Mouse (Mus musculus): ENCODE data around the gene Rgs10. TPM values are rescaled to one million over a fixed set of nuclear protein-coding genes. Genes with fewer than 3 reads are reported as not detected.

The Rgs10 gene
- polyA plus RNA-seq, 1 experiment from 2014 or later, result 56.7 TPM

DNA sequence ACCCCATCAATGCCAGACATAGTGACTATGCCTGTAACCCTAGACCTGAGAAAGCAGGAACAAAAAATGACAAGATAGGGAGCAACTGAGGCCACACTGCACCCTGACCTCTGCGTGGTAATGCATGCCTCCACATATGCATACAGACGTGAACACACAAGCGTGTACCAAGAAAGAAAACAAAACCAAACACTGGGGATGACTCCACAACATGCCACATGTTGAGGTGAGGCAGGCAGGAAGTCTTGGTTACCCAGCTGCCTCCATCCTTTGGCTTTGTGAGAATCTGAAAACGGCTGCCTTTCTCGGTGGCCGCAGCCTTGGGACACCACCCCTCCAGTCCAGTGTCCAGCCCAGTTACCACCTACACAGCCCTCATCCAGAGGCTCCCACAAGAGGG is 49.7 kb downstream of the Rgs10 start:
- no peak overlapping the region for H3K27ac ChIP-seq
- DNase-seq (ENCODE audit: low spot score) (no peak), ATAC-seq (ENCODE audit: low FRiP score) (no peak)
- H3K9me3 ChIP-seq (ENCODE audit: control insufficient read depth, low read length), result no peaks in the 10 kb centered on the region
- H3K27me3 ChIP-seq (ENCODE audit: control insufficient read depth, insufficient read depth, low read length), result no peaks in the 10 kb centered on the region
- H3K4me1 ChIP-seq (replicated peaks; ENCODE audit: control insufficient read depth, insufficient read depth, low read length), result 0 out of 2 replicates have a peak, but pooled peaks cover 3% of the 10 kb centered on the region
- H3K4me2 ChIP-seq (replicated peaks), result no peak overlapping the region
- no peak overlapping the region for H3K4me3 ChIP-seq (replicated peaks; ENCODE audit: low read length)
- 95% methylated on average over 6 of the region's 6 CpGs for WGBS
- no peaks in the 10 kb centered on the region for H3K36me3 ChIP-seq (replicated peaks; ENCODE audit: control insufficient read depth, insufficient read depth)
- H3K9ac ChIP-seq, result no peak overlapping the region

DNA sequence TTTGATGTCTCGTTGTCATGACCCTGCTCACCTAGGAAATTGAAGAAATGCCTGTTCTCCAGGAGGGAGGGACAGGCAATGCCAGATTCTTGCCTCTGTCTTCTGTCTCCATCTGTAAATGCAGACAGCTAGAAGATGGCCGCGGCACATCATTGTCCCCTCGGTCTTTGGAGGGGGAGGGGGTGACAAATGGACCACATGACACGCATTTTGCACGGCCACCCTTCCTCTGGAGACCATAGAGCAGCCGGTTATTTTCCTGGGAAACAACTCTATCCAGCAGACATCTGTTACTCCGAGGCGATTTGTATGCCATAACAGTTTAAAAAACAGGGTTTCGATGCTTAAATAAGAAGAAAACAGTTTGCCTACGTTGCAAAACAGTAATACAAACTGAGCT is 51.9 kb downstream of the Rgs10 start:
- no peaks in the 10 kb centered on the region for H3K36me3 ChIP-seq (replicated peaks; ENCODE audit: control insufficient read depth, insufficient read depth)
- H3K4me3 ChIP-seq (replicated peaks; ENCODE audit: low read length), result no peak overlapping the region
- H3K27ac ChIP-seq, result no peak overlapping the region
- 42% methylated on average over 11 of the region's 11 CpGs for WGBS
- H3K9me3 ChIP-seq (ENCODE audit: control insufficient read depth, low read length), result no peaks in the 10 kb centered on the region
- H3K27me3 ChIP-seq (ENCODE audit: control insufficient read depth, insufficient read depth, low read length), result no peaks in the 10 kb centered on the region
- ATAC-seq (ENCODE audit: low FRiP score) (no peak), DNase-seq (ENCODE audit: low spot score) (no peak)
- H3K4me1 ChIP-seq (replicated peaks; ENCODE audit: control insufficient read depth, insufficient read depth, low read length), result 0 out of 2 replicates have a peak, but pooled peaks cover 3% of the 10 kb centered on the region
- no peak overlapping the region for H3K4me2 ChIP-seq (replicated peaks)
- H3K9ac ChIP-seq, result no peak overlapping the region

DNA sequence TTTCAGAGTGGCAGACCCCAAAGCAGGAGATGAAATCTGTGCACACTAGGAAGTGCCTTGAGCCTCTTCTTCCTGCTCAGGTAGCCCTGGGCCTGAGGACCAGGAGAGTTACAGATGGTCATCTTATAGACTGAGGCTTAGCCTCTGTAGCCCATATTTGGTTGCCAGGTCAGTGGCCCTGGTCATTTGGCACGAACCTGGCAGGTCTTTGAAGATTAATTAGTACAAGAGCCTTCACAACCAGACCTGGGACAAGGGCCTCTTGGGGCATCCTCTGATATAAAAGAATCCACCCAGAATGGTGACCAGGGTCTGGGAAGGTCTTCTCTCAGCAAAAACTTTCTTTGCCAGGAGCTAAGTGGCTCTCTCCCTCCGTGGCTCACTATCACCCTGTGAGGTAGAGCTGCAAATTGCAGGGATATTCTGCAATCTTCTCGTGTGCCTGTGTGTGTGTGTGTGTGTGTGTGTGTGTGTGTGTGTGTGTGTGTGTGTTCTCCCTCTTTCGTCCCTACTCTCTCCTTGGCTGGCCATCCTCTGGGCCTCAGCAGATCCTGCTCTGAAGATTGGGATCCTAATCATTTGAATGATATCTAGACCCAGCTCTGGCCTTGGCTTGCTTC is 53.4 kb downstream of the Rgs10 start:
- WGBS, result 67% methylated on average over 4 of the region's 4 CpGs
- ATAC-seq (ENCODE audit: low FRiP score) (no peak), DNase-seq (ENCODE audit: low spot score) (no peak)
- H3K9ac ChIP-seq, result no peak overlapping the region
- H3K9me3 ChIP-seq (ENCODE audit: control insufficient read depth, low read length), result no peaks in the 10 kb centered on the region
- no peak overlapping the region for H3K4me2 ChIP-seq (replicated peaks)
- no peaks in the 10 kb centered on the region for H3K27me3 ChIP-seq (ENCODE audit: control insufficient read depth, insufficient read depth, low read length)
- H3K4me1 ChIP-seq (replicated peaks; ENCODE audit: control insufficient read depth, insufficient read depth, low read length), result 0 out of 2 replicates have a peak, but pooled peaks cover 3% of the 10 kb centered on the region
- H3K36me3 ChIP-seq (replicated peaks; ENCODE audit: control insufficient read depth, insufficient read depth), result no peaks in the 10 kb centered on the region
- no peak overlapping the region for H3K27ac ChIP-seq
- no peak overlapping the region for H3K4me3 ChIP-seq (replicated peaks; ENCODE audit: low read length)

DNA sequence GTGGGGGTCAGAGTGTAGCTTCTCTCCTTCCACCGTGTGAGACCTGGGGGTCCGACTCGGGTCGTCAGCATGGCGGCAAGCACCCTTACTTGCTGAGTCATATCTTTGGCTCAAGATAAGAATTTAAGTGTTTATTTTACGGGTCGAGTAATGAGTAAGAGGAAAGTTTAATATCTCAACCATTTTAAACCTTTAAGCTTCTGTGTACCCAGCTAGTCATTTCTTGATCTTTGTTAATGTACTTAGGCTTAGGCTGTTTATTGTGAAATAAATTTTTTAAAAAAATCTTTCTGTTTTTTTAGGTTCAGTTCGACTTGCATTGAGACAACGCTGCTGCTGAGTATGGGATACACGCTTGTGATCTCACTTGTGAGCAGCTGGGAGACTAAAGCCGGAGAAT is 54.0 kb downstream of the Rgs10 start:
- no peak for ATAC-seq (ENCODE audit: low FRiP score)
- WGBS, result 89% methylated on average over 11 of the region's 11 CpGs
- H3K36me3 ChIP-seq (replicated peaks; ENCODE audit: control insufficient read depth, insufficient read depth), result no peaks in the 10 kb centered on the region
- no peak overlapping the region for H3K4me3 ChIP-seq (replicated peaks; ENCODE audit: low read length)
- no peak overlapping the region for H3K4me2 ChIP-seq (replicated peaks)
- H3K27me3 ChIP-seq (ENCODE audit: control insufficient read depth, insufficient read depth, low read length), result no peaks in the 10 kb centered on the region
- no peaks in the 10 kb centered on the region for H3K9me3 ChIP-seq (ENCODE audit: control insufficient read depth, low read length)
- no peak for DNase-seq (ENCODE audit: low spot score)
- no peak overlapping the region for H3K9ac ChIP-seq
- no peak overlapping the region for H3K27ac ChIP-seq
- 0 out of 2 replicates have a peak, but pooled peaks cover 3% of the 10 kb centered on the region for H3K4me1 ChIP-seq (replicated peaks; ENCODE audit: control insufficient read depth, insufficient read depth, low read length)

DNA sequence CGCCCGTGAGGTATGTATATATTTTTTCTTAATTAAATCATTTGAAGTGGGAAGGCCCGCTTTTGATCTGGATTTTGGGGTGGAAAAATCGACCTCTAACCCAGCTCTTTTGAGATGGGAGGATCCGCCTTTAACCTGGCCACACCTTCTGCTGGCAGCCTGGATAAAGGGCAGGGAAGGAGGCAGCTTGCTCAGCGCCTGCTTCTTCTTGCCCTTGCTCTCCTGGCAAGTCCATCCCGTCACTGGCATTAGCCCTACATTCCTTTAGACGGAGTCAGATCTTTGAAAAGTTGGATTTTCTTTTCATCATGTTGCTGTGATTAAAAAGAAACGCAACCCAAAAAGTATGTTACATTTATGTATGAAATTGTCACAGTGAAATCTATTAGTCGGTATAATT is 54.8 kb downstream of the Rgs10 start:
- no peaks in the 10 kb centered on the region for H3K9me3 ChIP-seq (ENCODE audit: control insufficient read depth, low read length)
- no peak for ATAC-seq (ENCODE audit: low FRiP score)
- H3K27me3 ChIP-seq (ENCODE audit: control insufficient read depth, insufficient read depth, low read length), result no peaks in the 10 kb centered on the region
- H3K4me2 ChIP-seq (replicated peaks), result no peak overlapping the region
- 0 out of 2 replicates have a peak, but pooled peaks cover 3% of the 10 kb centered on the region for H3K4me1 ChIP-seq (replicated peaks; ENCODE audit: control insufficient read depth, insufficient read depth, low read length)
- no peak overlapping the region for H3K4me3 ChIP-seq (replicated peaks; ENCODE audit: low read length)
- H3K27ac ChIP-seq, result no peak overlapping the region
- 82% methylated on average over 10 of the region's 10 CpGs for WGBS
- no peak for DNase-seq (ENCODE audit: low spot score)
- H3K36me3 ChIP-seq (replicated peaks; ENCODE audit: control insufficient read depth, insufficient read depth), result no peaks in the 10 kb centered on the region
- no peak overlapping the region for H3K9ac ChIP-seq

DNA sequence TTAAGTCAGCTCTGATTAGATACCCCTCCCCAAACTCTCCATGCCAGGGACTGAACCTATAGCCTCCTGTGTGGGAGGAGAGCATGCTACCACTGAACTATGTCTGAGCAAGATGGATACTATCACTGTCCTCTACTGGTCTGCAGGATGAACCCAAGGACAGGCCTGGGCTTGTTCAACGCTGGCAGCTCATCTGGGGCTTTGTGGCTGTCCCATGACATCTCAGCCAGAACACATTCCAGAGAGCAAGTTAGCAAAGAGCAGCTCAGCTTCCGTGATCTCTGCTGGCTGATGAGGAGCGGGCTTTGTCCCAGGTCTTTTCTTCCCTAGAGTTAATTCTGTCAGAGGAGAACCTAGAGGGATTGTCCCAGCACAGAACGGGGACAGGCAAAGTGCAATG is 55.6 kb downstream of the Rgs10 start:
- 72% methylated on average over 4 of the region's 4 CpGs for WGBS
- H3K4me3 ChIP-seq (replicated peaks; ENCODE audit: low read length), result no peak overlapping the region
- H3K36me3 ChIP-seq (replicated peaks; ENCODE audit: control insufficient read depth, insufficient read depth), result no peaks in the 10 kb centered on the region
- H3K9ac ChIP-seq, result no peak overlapping the region
- H3K4me2 ChIP-seq (replicated peaks), result no peak overlapping the region
- H3K27ac ChIP-seq, result no peak overlapping the region
- DNase-seq (ENCODE audit: low spot score) (no peak), ATAC-seq (ENCODE audit: low FRiP score) (no peak)
- H3K4me1 ChIP-seq (replicated peaks; ENCODE audit: control insufficient read depth, insufficient read depth, low read length), result 0 out of 2 replicates have a peak, but pooled peaks cover 3% of the 10 kb centered on the region
- no peaks in the 10 kb centered on the region for H3K27me3 ChIP-seq (ENCODE audit: control insufficient read depth, insufficient read depth, low read length)
- H3K9me3 ChIP-seq (ENCODE audit: control insufficient read depth, low read length), result no peaks in the 10 kb centered on the region

DNA sequence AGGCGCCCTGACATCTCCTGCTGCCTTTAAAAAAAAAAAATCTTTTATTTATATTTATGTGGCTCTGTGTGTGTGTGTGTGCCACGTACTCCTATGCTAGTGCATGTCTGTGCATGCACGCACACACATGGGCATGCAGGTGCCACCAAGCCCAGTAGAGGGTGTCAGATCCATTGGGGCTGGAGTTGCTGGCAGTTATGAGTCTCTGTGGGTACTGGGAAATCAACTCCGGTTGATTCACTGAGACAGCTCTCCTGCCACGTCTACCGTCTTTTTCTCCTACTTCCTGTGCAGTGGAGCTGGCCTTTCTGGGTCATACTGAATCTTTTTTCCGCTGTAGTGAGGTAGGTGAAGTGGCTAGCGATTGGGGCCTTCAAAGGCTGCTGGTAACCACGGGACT is 58.8 kb downstream of the Rgs10 start:
- 86% methylated on average over 9 of the region's 9 CpGs for WGBS
- ATAC-seq (ENCODE audit: low FRiP score) (no peak), DNase-seq (ENCODE audit: low spot score) (no peak)
- no peaks in the 10 kb centered on the region for H3K4me1 ChIP-seq (replicated peaks; ENCODE audit: control insufficient read depth, insufficient read depth, low read length)
- H3K9ac ChIP-seq, result no peak overlapping the region
- no peak overlapping the region for H3K4me3 ChIP-seq (replicated peaks; ENCODE audit: low read length)
- H3K36me3 ChIP-seq (replicated peaks; ENCODE audit: control insufficient read depth, insufficient read depth), result no peaks in the 10 kb centered on the region
- no peak overlapping the region for H3K4me2 ChIP-seq (replicated peaks)
- H3K27me3 ChIP-seq (ENCODE audit: control insufficient read depth, insufficient read depth, low read length), result no peaks in the 10 kb centered on the region
- H3K27ac ChIP-seq, result no peak overlapping the region
- no peaks in the 10 kb centered on the region for H3K9me3 ChIP-seq (ENCODE audit: control insufficient read depth, low read length)

DNA sequence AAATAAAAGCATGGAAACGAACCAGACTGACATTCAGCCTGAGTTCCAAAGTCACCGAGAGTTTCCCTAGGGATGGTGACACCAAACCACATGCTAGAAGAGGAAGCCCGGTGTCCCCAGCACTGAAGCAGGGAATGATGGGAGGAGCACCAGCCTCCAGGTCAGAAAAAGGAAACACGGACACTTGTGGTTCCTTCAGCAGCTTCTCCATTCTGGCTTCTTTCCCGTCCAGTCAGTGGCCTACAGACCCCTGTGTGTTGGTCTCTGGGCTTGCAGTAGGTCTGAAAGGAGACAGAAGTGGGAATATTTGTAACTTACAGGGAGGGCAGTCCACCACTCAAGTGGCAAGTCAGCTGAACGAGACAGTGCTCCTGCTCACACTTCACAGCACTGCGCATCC is 59.4 kb downstream of the Rgs10 start:
- Histone ChIP-seq H3K9me3 (ENCODE audit: control insufficient read depth, low read length) (no peaks in the 10 kb centered on the region), H3K9ac (no peak overlapping the region), H3K36me3 (replicated peaks; ENCODE audit: control insufficient read depth, insufficient read depth) (no peaks in the 10 kb centered on the region), H3K27ac (no peak overlapping the region), H3K27me3 (ENCODE audit: control insufficient read depth, insufficient read depth, low read length) (no peaks in the 10 kb centered on the region), H3K4me3 (replicated peaks; ENCODE audit: low read length) (no peak overlapping the region), H3K4me2 (replicated peaks) (no peak overlapping the region), H3K4me1 (replicated peaks; ENCODE audit: control insufficient read depth, insufficient read depth, low read length) (no peaks in the 10 kb centered on the region)
- ATAC-seq (ENCODE audit: low FRiP score) (no peak), DNase-seq (ENCODE audit: low spot score) (no peak)
- 76% methylated on average over 7 of the region's 7 CpGs for WGBS

DNA sequence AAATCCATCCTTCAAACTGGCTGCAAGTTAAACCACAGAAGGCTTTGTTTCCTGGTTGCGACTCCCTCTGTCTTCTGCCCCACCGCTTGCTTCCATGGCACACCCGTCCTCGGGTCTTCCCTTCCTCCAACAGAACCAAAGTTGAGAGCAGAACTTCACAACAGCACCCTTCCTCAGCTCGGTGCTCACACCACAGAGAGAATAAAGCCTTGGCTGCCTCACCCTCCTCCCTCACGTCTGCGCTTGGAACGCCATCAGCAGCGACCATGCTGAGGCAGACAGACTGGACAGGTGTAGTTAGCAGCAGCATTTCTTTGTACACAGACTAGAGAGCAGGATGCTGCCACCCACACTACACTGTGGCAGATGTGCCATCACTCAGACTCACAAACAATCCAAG is 59.8 kb downstream of the Rgs10 start:
- ATAC-seq (ENCODE audit: low FRiP score) (no peak), DNase-seq (ENCODE audit: low spot score) (no peak)
- H3K9me3 ChIP-seq (ENCODE audit: control insufficient read depth, low read length), result no peaks in the 10 kb centered on the region
- H3K27me3 ChIP-seq (ENCODE audit: control insufficient read depth, insufficient read depth, low read length), result no peaks in the 10 kb centered on the region
- no peaks in the 10 kb centered on the region for H3K36me3 ChIP-seq (replicated peaks; ENCODE audit: control insufficient read depth, insufficient read depth)
- H3K4me3 ChIP-seq (replicated peaks; ENCODE audit: low read length), result no peak overlapping the region
- no peak overlapping the region for H3K9ac ChIP-seq
- no peak overlapping the region for H3K4me2 ChIP-seq (replicated peaks)
- 84% methylated on average over 9 of the region's 9 CpGs for WGBS
- no peak overlapping the region for H3K27ac ChIP-seq
- no peaks in the 10 kb centered on the region for H3K4me1 ChIP-seq (replicated peaks; ENCODE audit: control insufficient read depth, insufficient read depth, low read length)

Measured in hindbrain, embryonic 14.5 days (tissue).